Mouse (Mus musculus): ENCODE results near the gene Akr1a1. TPM values are rescaled to one million over a fixed set of nuclear protein-coding genes. Genes with fewer than 3 reads are reported as not detected.
"Not testable (repeated sequence)": the region's sequence is repeated elsewhere in the genome, so short reads cannot be mapped to it uniquely, and the experiment has no call there.

Akr1a1 gene
- total and polyA plus RNA-seq, 2 experiments from 2014 or later, result 465 to 533 TPM

DNA sequence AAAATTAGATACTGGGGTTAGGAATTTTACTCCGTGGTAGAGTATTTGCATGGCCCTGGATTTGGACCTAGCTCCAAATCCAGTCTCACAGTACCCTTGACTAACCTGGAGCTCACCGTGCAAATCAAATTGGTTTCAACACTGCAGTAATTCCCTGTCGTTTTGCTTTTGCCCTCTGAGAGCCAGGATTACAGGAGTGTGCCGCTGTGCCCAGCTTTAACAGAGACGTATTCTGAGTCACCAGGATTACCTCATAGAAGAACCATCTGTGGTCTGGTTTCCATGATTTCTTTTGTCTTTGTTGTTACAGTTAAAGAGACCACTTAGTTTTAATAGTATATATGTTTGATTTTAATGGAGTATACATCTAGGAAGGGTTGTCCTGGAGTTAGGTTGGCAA is 27.7 kb upstream of the Akr1a1 start:
- Histone ChIP-seq H3K4me1 (ENCODE audit: control insufficient read depth, insufficient read depth) (no peaks in the 10 kb centered on the region), H3K27ac (ENCODE audit: low read depth) (no peak overlapping the region), H3K4me3 (ENCODE audit: low read depth, low read length) (no peak overlapping the region), H3K4me2 (ENCODE audit: low read depth, low read length) (no peak overlapping the region), H3K27me3 (ENCODE audit: control insufficient read depth, insufficient read depth, low read length) (no peaks in the 10 kb centered on the region), H3K9me3 (replicated peaks; ENCODE audit: control insufficient read depth, low read length) (no peaks in the 10 kb centered on the region), H3K36me3 (replicated peaks; ENCODE audit: control insufficient read depth, insufficient read depth, low read length) (no peaks in the 10 kb centered on the region), H3K9ac (replicated peaks; ENCODE audit: low read depth, low read length) (no peak overlapping the region)
- no peak for TF ChIP-seq EP300 (IDR thresholded peaks at IDR 0.05; ENCODE audit: low read depth)
- TF ChIP-seq CTCF (IDR thresholded peaks at IDR 0.05; ENCODE audit: low read depth), result no peak
- DNase-seq (ENCODE audit: low spot score), result no peak
- 51% methylated on average over 5 of the region's 5 CpGs for WGBS
- ATAC-seq (ENCODE audit: insufficient read depth, low read depth), result no peak

GRCm38 (mm10) chr4:116677808-116678207 is 26.3 kb upstream of the Akr1a1 start:
- ATAC-seq (ENCODE audit: insufficient read depth, low read depth) (no peak), DNase-seq (ENCODE audit: low spot score) (no peak)
- 66% methylated on average over 1 of the region's 1 CpGs for WGBS
- H3K4me2 ChIP-seq (ENCODE audit: low read depth, low read length), result no peak overlapping the region
- no peak overlapping the region for H3K9ac ChIP-seq (replicated peaks; ENCODE audit: low read depth, low read length)
- H3K4me1 ChIP-seq (ENCODE audit: control insufficient read depth, insufficient read depth), result no peaks in the 10 kb centered on the region
- H3K9me3 ChIP-seq (replicated peaks; ENCODE audit: control insufficient read depth, low read length), result no peaks in the 10 kb centered on the region
- no peak for TF ChIP-seq EP300 (IDR thresholded peaks at IDR 0.05; ENCODE audit: low read depth)
- TF ChIP-seq CTCF (IDR thresholded peaks at IDR 0.05; ENCODE audit: low read depth), result no peak
- H3K4me3 ChIP-seq (ENCODE audit: low read depth, low read length), result no peak overlapping the region
- H3K27me3 ChIP-seq (ENCODE audit: control insufficient read depth, insufficient read depth, low read length), result no peaks in the 10 kb centered on the region
- no peaks in the 10 kb centered on the region for H3K36me3 ChIP-seq (replicated peaks; ENCODE audit: control insufficient read depth, insufficient read depth, low read length)
- H3K27ac ChIP-seq (ENCODE audit: low read depth), result no peak overlapping the region

DNA sequence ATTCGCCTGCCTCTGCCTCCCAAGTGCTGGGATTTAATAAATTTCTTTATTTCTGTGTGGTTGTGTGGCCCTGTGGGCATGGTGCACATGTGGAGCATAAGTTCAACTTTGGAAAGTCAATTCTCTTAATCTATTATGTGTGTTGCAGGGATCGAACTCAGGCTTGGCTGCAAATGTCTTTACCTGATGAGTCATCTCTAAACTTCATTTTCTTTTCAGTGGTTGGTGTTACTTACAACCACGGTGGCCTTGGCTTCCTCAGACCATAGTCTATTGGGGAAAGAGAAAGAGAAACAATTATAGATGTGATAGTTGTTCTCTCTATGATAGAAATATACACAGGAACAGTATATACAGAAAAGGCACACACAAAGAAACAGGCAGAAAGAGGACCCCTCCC is 24.5 kb upstream of the Akr1a1 start:
- ATAC-seq (ENCODE audit: insufficient read depth, low read depth), result no peak
- no peak overlapping the region for H3K9ac ChIP-seq (replicated peaks; ENCODE audit: low read depth, low read length)
- H3K4me1 ChIP-seq (ENCODE audit: control insufficient read depth, insufficient read depth), result no peaks in the 10 kb centered on the region
- H3K27me3 ChIP-seq (ENCODE audit: control insufficient read depth, insufficient read depth, low read length), result no peaks in the 10 kb centered on the region
- no peaks in the 10 kb centered on the region for H3K36me3 ChIP-seq (replicated peaks; ENCODE audit: control insufficient read depth, insufficient read depth, low read length)
- no peak for DNase-seq (ENCODE audit: low spot score)
- no peak overlapping the region for H3K4me2 ChIP-seq (ENCODE audit: low read depth, low read length)
- 67% methylated on average over 3 of the region's 3 CpGs for WGBS
- TF ChIP-seq CTCF (IDR thresholded peaks at IDR 0.05; ENCODE audit: low read depth), result no peak
- TF ChIP-seq EP300 (IDR thresholded peaks at IDR 0.05; ENCODE audit: low read depth), result no peak
- H3K9me3 ChIP-seq (replicated peaks; ENCODE audit: control insufficient read depth, low read length), result no peaks in the 10 kb centered on the region
- no peak overlapping the region for H3K27ac ChIP-seq (ENCODE audit: low read depth)
- H3K4me3 ChIP-seq (ENCODE audit: low read depth, low read length), result no peak overlapping the region

- 88% methylated on average over 6 of the region's 6 CpGs for WGBS
These were observed 23.3 kb upstream of the Akr1a1 start for GRCm38 (mm10) chr4:116674761-116675160.

DNA sequence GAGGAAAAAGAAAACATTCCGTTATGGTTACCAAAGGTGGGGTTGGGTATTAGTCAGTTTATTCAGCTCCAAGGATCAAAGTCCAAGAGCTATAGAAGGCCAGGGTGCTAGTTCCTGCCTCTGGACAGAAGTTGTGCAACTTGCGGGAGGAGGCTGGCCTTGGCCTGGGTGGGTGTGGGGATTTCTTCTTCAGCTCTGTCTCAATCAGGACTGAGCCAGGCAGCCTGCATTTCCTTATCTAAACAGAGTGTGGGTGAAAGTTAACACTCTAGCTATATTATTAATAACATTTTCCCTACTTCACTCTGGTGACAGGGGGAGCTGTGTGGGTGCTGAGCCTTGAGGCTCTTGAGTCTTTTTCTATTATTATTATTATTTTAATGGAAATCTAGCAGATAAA is 21.3 kb upstream of the Akr1a1 start:
- DNase-seq (ENCODE audit: low spot score), result peak; percentile 36
- no peaks in the 10 kb centered on the region for H3K4me1 ChIP-seq (ENCODE audit: control insufficient read depth, insufficient read depth)
- no peak for TF ChIP-seq EP300 (IDR thresholded peaks at IDR 0.05; ENCODE audit: low read depth)
- TF ChIP-seq CTCF (IDR thresholded peaks at IDR 0.05; ENCODE audit: low read depth), result no peak
- H3K27ac ChIP-seq (ENCODE audit: low read depth), result no peak overlapping the region
- H3K36me3 ChIP-seq (replicated peaks; ENCODE audit: control insufficient read depth, insufficient read depth, low read length), result no peaks in the 10 kb centered on the region
- no peak overlapping the region for H3K4me2 ChIP-seq (ENCODE audit: low read depth, low read length)
- ATAC-seq (ENCODE audit: insufficient read depth, low read depth), result peak; percentile 49; the same call in 1 of the 2 replicates
- H3K27me3 ChIP-seq (ENCODE audit: control insufficient read depth, insufficient read depth, low read length), result no peaks in the 10 kb centered on the region
- H3K9ac ChIP-seq (replicated peaks; ENCODE audit: low read depth, low read length), result no peak overlapping the region
- no peak overlapping the region for H3K4me3 ChIP-seq (ENCODE audit: low read depth, low read length)
- 52% methylated on average over 2 of the region's 2 CpGs for WGBS
- H3K9me3 ChIP-seq (replicated peaks; ENCODE audit: control insufficient read depth, low read length), result no peaks in the 10 kb centered on the region

More at GRCm38 (mm10) chr4:116674761-116675160, 23.3 kb upstream of the Akr1a1 start:
- H3K36me3 ChIP-seq (replicated peaks; ENCODE audit: control insufficient read depth, insufficient read depth, low read length); H3K4me2 ChIP-seq (ENCODE audit: low read depth, low read length); H3K9ac ChIP-seq (replicated peaks; ENCODE audit: low read depth, low read length); ATAC-seq (ENCODE audit: insufficient read depth, low read depth); DNase-seq (ENCODE audit: low spot score); H3K4me1 ChIP-seq (ENCODE audit: control insufficient read depth, insufficient read depth); H3K27me3 ChIP-seq (ENCODE audit: control insufficient read depth, insufficient read depth, low read length); H3K4me3 ChIP-seq (ENCODE audit: low read depth, low read length); H3K27ac ChIP-seq (ENCODE audit: low read depth); H3K9me3 ChIP-seq (replicated peaks; ENCODE audit: control insufficient read depth, low read length): not testable (repeated sequence)

DNA sequence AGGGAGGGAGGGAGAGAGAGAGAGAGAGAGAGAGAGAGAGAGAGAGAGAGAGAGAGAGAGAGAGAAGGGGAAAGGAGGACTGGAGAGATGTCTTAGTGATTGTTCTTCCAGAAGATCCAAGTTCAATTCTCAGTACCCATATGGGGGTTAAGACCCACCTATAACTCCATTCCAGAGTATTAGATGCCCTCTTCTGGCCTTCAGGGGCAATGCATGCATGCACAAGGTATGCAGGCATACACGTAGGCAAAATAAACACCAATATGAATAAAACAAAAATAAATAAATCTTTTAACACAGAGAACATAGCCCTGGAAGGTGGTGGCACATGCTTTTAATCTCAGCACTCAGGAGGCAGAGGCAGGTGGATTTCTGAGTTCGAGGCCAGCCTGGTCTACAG is 17.8 kb upstream of the Akr1a1 start:
- DNase-seq (ENCODE audit: low spot score), result no peak

More for the DNA sequence above, 17.8 kb upstream of the Akr1a1 start:
- ATAC-seq (ENCODE audit: insufficient read depth, low read depth), result no peak
- Histone ChIP-seq H3K4me2 (ENCODE audit: low read depth, low read length) (no peak overlapping the region), H3K36me3 (replicated peaks; ENCODE audit: control insufficient read depth, insufficient read depth, low read length) (no peaks in the 10 kb centered on the region), H3K27me3 (ENCODE audit: control insufficient read depth, insufficient read depth, low read length) (no peaks in the 10 kb centered on the region), H3K9ac (replicated peaks; ENCODE audit: low read depth, low read length) (no peak overlapping the region), H3K9me3 (replicated peaks; ENCODE audit: control insufficient read depth, low read length) (no peaks in the 10 kb centered on the region), H3K27ac (ENCODE audit: low read depth) (no peak overlapping the region), H3K4me3 (ENCODE audit: low read depth, low read length) (no peak overlapping the region), H3K4me1 (ENCODE audit: control insufficient read depth, insufficient read depth) (no peaks in the 10 kb centered on the region)
- TF ChIP-seq CTCF (IDR thresholded peaks at IDR 0.05; ENCODE audit: low read depth) (peak; percentile 28; the same call in 1 of the 2 replicates), EP300 (IDR thresholded peaks at IDR 0.05; ENCODE audit: low read depth) (no peak)
- 57% methylated on average over 2 of the region's 2 CpGs for WGBS

Data from heart, postnatal 0 days (tissue).